14 mouse cellular contexts compared by ENCODE assay signal in genomic region chr11:117185076-117185933, GRCm38 (mm10). TPM values are rescaled to one million over a fixed set of nuclear protein-coding genes. Genes with fewer than 3 reads are reported as not detected.
A peak's percentile ranks its signal among the peaks of the same experiment; 100 is the strongest.
DNase-seq lines count a peak whose midpoint lies in the region; ATAC-seq lines count a peak whose summit lies in the region.
"Had no signal": no experiment of that assay in that cellular context is flagged by ENCODE, and none has a peak within 500 bp of the region (broad histone marks: within the 10 kb centered on the region; RNA-seq: fewer than 3 reads in every experiment).

No protein-coding gene starts in this region.

- peaks cover 7% of the 10 kb centered on the region for H3K4me1 ChIP-seq in hindbrain, embryonic 10.5 days (replicated peaks)
- 0 out of 2 replicates have a peak, but pooled peaks cover 3% of the 10 kb centered on the region for H3K4me1 ChIP-seq in hindbrain, embryonic 13.5 days (replicated peaks)
- H3K4me1 ChIP-seq in embryonic facial prominence, embryonic 14.5 days (ENCODE audit: control insufficient read depth, insufficient read depth, low read length), result peaks cover 5% of the 10 kb centered on the region; the same call in 1 of the 2 replicates
- H3K4me1 ChIP-seq in neural tube, embryonic 12.5 days, result peaks cover 7% of the 10 kb centered on the region; the same call in 1 of the 2 replicates

- no peaks in the 10 kb centered on the region for H3K27me3 ChIP-seq in hindbrain, embryonic 10.5 days (ENCODE audit: insufficient read depth, poor library complexity, severe bottlenecking)
- no peaks in the 10 kb centered on the region for H3K27me3 ChIP-seq in hindbrain, embryonic 13.5 days
- no peaks in the 10 kb centered on the region for H3K27me3 ChIP-seq in embryonic facial prominence, embryonic 14.5 days (replicated peaks; ENCODE audit: control insufficient read depth, insufficient read depth, low read length)
- no peaks in the 10 kb centered on the region for H3K27me3 ChIP-seq in neural tube, embryonic 12.5 days (replicated peaks)
- H3K27me3 ChIP-seq: midbrain, embryonic 12.5 days had no signal

- H3K9ac ChIP-seq in hindbrain, embryonic 13.5 days, result no peak overlapping the region
- H3K9ac ChIP-seq in embryonic facial prominence, embryonic 14.5 days (ENCODE audit: low read depth, low read length), result no peak overlapping the region
- H3K9ac ChIP-seq in neural tube, embryonic 12.5 days, result 0 out of 2 replicates have a peak overlapping the region, but pooled peaks have one; percentile 21
- H3K9ac ChIP-seq: hindbrain, embryonic 12.5 days; midbrain, embryonic 12.5 days had no signal

- H3K36me3 ChIP-seq in hindbrain, embryonic 10.5 days, result no peaks in the 10 kb centered on the region
- no peaks in the 10 kb centered on the region for H3K36me3 ChIP-seq in hindbrain, embryonic 13.5 days
- H3K36me3 ChIP-seq in embryonic facial prominence, embryonic 14.5 days (ENCODE audit: control insufficient read depth, insufficient read depth, low read length), result no peaks in the 10 kb centered on the region
- no peaks in the 10 kb centered on the region for H3K36me3 ChIP-seq in neural tube, embryonic 12.5 days
- H3K36me3 ChIP-seq: heart, embryonic 10.5 days; hindbrain, embryonic 12.5 days; midbrain, embryonic 12.5 days had no signal

- DNase-seq in hindbrain, embryonic 10.5 days (ENCODE audit: low spot score), result no peak
- no peak for DNase-seq in embryonic facial prominence, embryonic 14.5 days (ENCODE audit: low spot score)
- DNase-seq in kidney, postnatal 10 days, result peak; percentile 81
- no peak for DNase-seq in heart, postnatal 14 days
- no peak for DNase-seq in adipocyte (ENCODE audit: low spot score)
- DNase-seq in cerebellum, postnatal 14 days, result no peak
- DNase-seq: cerebellum, postnatal 10 days; lung, postnatal 10 days; thymus, adult 2 months had no signal

- peaks cover 20% of the 10 kb centered on the region for H3K9me3 ChIP-seq in hindbrain, embryonic 10.5 days
- peaks cover 22% of the 10 kb centered on the region for H3K9me3 ChIP-seq in hindbrain, embryonic 13.5 days
- peaks cover 15% of the 10 kb centered on the region for H3K9me3 ChIP-seq in embryonic facial prominence, embryonic 14.5 days (ENCODE audit: control insufficient read depth, low read length)
- H3K9me3 ChIP-seq in neural tube, embryonic 12.5 days, result peaks cover 21% of the 10 kb centered on the region

- H3K4me2 ChIP-seq in hindbrain, embryonic 13.5 days, result no peak overlapping the region
- no peak overlapping the region for H3K4me2 ChIP-seq in embryonic facial prominence, embryonic 14.5 days (ENCODE audit: low read depth, low read length)
- H3K4me2 ChIP-seq in neural tube, embryonic 12.5 days (replicated peaks), result peak overlapping the region; percentile 25
- H3K4me2 ChIP-seq: hindbrain, embryonic 12.5 days; midbrain, embryonic 12.5 days had no signal

- no peak for ATAC-seq in hindbrain, embryonic 13.5 days (ENCODE audit: low FRiP score)
- 0 out of 2 replicates have a peak, but pooled peaks have one; percentile 12 for ATAC-seq in embryonic facial prominence, embryonic 14.5 days (ENCODE audit: low read depth)
- ATAC-seq in neural tube, embryonic 12.5 days (ENCODE audit: low FRiP score, low read depth), result no peak

- WGBS in hindbrain, embryonic 10.5 days, result 68% methylated on average over 21 of the region's 21 CpGs
- WGBS in hindbrain, embryonic 13.5 days, result 66% methylated on average over 21 of the region's 21 CpGs
- 51% methylated on average over 21 of the region's 21 CpGs for WGBS in embryonic facial prominence, embryonic 14.5 days
- 50% methylated on average over 21 of the region's 21 CpGs for WGBS in neural tube, embryonic 12.5 days

- intact Hi-C loops in heart, postnatal 14 days (cut with DNase I), result no loop called here

- peak overlapping the region; percentile 62; the same call in 1 of the 2 replicates for H3K27ac ChIP-seq in hindbrain, embryonic 10.5 days
- H3K27ac ChIP-seq in hindbrain, embryonic 13.5 days, result no peak overlapping the region
- H3K27ac ChIP-seq in embryonic facial prominence, embryonic 14.5 days (replicated peaks; ENCODE audit: low read depth, low read length), result no peak overlapping the region
- H3K27ac ChIP-seq in neural tube, embryonic 12.5 days, result no peak overlapping the region
- H3K27ac ChIP-seq: hindbrain, embryonic 12.5 days; midbrain, embryonic 12.5 days had no signal

- H3K4me3 ChIP-seq in hindbrain, embryonic 10.5 days, result no peak overlapping the region
- H3K4me3 ChIP-seq in hindbrain, embryonic 13.5 days, result no peak overlapping the region
- no peak overlapping the region for H3K4me3 ChIP-seq in embryonic facial prominence, embryonic 14.5 days (ENCODE audit: low read depth, low read length)
- H3K4me3 ChIP-seq in neural tube, embryonic 12.5 days, result no peak overlapping the region
- H3K4me3 ChIP-seq: heart, embryonic 10.5 days; hindbrain, embryonic 12.5 days; midbrain, embryonic 12.5 days had no signal

RNA-seq across cellular contexts. Expression of gene Sept9, which starts 14.2 kb away (rescaled TPM):
- 186 and 206 TPM in 2 replicates for polyA plus RNA-seq in hindbrain, embryonic 10.5 days (2016; fragmentation: Nextera tagmentation; extraction: Ambion mirVana)
- polyA plus RNA-seq in hindbrain, embryonic 13.5 days (2015; fragmentation: Nextera tagmentation; extraction: Ambion mirVana), result 117 and 118 TPM in 2 replicates
- 115 and 138 TPM in 2 replicates for polyA plus RNA-seq in embryonic facial prominence, embryonic 14.5 days (2014; fragmentation: Nextera tagmentation; extraction: Ambion mirVana)
- polyA plus RNA-seq in neural tube, embryonic 12.5 days (2016; fragmentation: Nextera tagmentation; extraction: Ambion mirVana), result 164 and 165 TPM in 2 replicates
- total RNA-seq in heart, postnatal 14 days (2021), result 10 to 100 TPM; 44.6 to 45.7 TPM
